Mouse (Mus musculus) cerebellum, adult 18-20 months (tissue): ENCODE measurements around the gene Dctn2.
"Not testable (repeated sequence)": the region's sequence is repeated elsewhere in the genome, so short reads cannot be mapped to it uniquely, and the experiment has no call there.

Experiments used
- DNase-seq, 2 experiments: peaks; one replicate each; pipeline ENCODE4 v3.0.0; 2021

Gene Dctn2

GRCm38 (mm10) chr10:127290307-127290929 is 24.2 kb downstream of the Dctn2 start:
- peak; percentile 100 for DNase-seq

GRCm38 (mm10) chr10:127290930-127291880 is 25.0 kb downstream of the Dctn2 start:
- peak in 1 of 2 experiments; percentile 58 for DNase-seq

DNA sequence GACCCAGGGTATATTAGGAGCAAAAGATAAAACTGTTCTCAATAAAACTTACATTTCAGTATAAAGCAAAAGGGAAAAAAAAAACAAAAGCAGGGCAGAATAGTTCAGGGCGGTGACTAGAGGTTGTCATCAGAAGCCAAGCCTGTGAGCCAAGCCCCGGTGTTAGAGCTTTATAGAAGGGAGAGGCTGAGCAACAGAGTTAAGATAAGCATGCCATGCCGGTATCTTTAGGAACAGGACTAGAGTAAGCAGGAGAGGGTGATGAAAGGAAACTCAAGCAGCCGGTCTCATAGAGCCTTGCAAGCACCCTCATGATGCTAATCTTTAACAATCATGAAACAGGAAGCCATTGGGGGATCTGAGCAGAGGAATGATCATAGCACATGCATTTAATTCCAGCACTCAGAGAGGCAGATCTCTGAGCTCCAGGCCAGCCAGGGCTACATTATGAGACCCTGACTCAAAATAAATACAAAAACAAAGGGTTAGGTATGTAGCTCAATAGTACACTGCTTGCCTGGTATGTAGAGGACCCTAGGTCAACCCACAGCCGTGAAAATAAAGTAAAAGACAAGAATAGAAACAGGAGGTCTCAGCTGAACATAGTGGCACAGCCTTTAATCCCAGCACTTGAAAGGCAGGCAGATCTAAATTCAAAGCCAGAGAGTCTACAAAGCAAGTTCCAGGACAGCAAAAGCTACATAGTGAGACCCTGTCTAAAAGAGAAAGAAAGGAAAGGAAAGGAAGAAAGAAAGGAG is 25.9 kb downstream of the Dctn2 start:
- no peak for DNase-seq

- no peak for DNase-seq
Observed at GRCm38 (mm10) chr10:127292987-127293538, 26.9 kb downstream of the Dctn2 start.

- no peak for DNase-seq
Observed at GRCm38 (mm10) chr10:127293590-127294113, 27.5 kb downstream of the Dctn2 start.

GRCm38 (mm10) chr10:127294895-127295510 is 28.8 kb downstream of the Dctn2 start:
- no peak for DNase-seq

- no peak for DNase-seq
Observed at GRCm38 (mm10) chr10:127295986-127296794, 30.0 kb downstream of the Dctn2 start.

GRCm38 (mm10) chr10:127297015-127297871 is 31.1 kb downstream of the Dctn2 start:
- no peak for DNase-seq

DNA sequence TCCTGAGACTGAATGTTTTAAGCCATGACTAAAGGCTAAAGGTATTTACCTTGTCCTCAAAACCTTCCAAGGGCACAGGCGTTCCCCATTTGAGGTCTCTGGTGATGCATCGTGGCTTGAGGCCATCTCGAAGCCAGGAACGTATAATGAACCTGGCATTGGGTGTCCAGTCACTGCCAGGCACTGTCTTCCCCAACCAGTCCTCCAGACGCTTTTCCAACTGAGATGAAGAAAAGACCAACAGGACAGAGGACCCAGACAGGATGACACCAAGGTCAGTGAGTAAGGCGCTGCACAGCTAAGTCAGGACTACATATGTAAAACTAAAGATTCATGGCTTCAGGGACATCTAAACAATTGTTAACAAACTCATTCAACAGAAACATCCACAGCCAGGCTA is 34.2 kb downstream of the Dctn2 start:
- no peak for DNase-seq

- no peak for DNase-seq
Observed at GRCm38 (mm10) chr10:127303136-127303535, 37.0 kb downstream of the Dctn2 start.

DNA sequence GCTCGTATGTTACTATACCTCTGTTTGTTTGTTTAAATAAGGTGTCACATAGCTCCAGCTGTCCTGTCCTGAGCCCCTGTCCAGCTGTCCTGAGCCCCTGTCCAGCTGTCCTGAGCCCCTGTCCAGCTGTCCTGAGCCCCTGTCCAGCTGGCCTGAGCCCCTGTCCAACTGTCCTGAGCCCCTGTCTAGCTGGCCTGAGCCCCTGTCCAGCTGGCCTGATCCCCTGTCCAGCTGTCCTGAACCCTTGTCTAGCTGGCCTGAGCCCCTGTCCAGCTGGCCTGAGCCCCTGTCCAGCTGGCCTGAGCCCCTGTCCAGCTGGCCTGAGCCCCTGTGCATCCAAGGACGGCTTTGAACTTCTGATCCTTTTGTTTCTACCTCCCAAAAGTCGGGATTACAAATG is 43.0 kb downstream of the Dctn2 start:
- not testable (repeated sequence) for DNase-seq

DNA sequence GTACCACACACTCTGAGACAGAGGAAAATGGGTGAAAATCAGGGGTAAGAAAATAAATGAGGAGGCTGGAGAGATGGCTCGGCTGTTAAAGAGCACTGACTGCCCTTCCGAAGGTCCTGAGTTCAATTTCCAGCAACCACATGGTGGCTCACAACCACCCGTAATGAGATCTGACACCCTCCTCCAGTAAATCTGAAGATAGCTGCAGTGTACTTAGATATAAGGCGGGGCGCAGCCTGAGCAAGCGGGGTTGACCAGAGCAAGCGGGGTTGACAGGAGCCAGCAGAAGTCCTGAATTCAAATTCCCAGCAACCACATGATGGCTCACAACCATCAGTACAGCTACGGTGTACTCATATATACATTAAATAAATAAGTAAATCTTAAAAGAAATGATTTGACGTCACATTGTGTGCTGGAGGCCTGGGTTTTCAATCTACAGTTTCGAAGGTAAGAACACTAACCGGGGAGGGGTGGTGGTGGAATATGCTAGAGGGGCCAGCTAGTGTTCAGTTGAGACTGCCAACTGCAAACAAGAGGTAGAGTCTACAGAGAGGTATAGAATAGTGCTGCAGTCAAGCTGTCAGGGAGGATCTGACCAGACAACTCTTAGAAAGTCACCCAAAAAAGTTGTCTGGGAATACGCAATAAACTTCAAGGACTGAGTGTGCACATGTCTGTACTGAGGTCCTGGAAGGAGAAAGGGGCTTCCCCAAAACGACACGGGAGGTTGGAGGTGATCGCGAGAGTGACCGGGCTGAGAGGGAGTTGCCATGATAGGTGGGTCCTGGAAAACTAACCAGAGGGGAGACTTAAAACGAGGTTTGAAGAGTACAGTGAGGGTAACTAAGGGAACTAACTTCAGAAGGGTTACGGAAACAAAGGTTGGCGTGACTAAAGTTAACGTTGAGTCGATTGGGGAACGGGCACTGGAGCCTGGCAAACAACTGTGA is 44.6 kb downstream of the Dctn2 start:
- no peak for DNase-seq

DNA sequence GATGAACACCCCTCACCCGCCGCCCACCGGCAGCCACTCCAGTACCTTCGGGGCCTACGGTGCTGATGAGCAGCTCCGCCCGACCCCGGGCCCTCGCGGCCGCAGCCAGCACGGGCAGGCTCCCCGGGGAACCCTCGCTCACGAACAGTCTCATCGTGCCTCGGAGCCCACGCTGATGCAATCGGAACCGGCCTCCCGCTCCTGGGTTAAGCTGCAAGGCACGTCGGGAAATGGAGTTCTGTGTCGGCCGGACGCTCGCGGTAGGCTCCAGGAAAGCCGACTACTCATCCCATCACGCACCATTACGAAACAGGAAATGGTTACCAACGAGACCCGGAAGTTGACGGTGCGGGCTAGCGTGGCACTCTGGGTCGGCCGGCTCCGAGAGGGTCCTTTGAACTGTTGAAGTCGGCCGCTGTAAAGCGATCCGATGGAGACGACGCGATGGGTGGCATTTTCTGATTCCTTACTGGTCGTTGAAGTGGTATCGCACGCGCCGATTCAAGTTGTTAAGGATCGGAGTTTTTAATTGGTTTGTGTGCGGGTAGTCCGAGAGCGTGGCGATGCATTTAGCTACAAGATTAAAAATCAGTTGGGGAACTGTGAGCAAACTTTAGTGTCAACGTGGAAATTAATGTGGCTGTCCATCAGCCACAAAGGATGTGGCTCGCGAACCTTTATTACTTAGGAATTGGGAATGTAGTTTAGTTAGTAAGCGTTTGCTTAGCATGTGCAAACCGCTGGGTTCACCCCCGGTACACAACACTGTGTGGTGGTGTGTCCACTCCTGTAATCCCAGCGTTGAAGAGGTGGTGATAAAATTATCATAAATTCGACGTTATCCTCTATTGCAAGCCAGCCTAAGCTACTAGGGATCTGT is 45.5 kb downstream of the Dctn2 start, which contains the start of gene Mars:
Gene Mars, minus strand, starts transcription at position 311 of the 880 bp plus-strand sequence.
- peak; percentile 94 to 98 for DNase-seq

GRCm38 (mm10) chr10:127312356-127312676 is 46.1 kb downstream of the Dctn2 start:
- peak; percentile 84 to 87 for DNase-seq

GRCm38 (mm10) chr10:127312858-127313257 is 46.7 kb downstream of the Dctn2 start:
- DNase-seq = no peak

DNA sequence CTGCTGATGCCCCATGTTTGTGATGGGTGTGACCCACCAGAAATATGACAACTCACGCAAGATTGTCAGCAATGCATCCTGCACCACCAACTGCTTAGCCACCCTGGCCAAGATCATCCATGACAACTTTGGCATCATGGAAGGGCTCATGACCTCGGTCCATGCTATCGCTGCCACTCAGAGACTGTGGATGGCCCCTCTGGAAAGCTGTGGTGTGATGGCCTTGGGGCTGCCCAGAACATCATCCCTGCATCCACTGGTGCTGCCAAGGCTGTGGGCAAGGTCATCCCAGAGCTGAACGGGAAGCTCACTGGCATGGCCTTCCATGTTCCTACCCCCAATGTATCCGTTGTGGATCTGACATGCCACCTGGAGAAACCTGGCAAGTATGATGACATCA is 47.3 kb downstream of the Dctn2 start:
- DNase-seq = not testable (repeated sequence)

GRCm38 (mm10) chr10:127314950-127315349 is 48.8 kb downstream of the Dctn2 start:
- not testable (repeated sequence) for DNase-seq

GRCm38 (mm10) chr10:127317277-127317676 is 51.1 kb downstream of the Dctn2 start:
- no peak for DNase-seq
